In genomic region chr5:136623791-136624190, GRCm38 (mm10) we compare ENCODE assay signal across 15 mouse cellular contexts. TPM values are rescaled to one million over a fixed set of nuclear protein-coding genes. Genes with fewer than 3 reads are reported as not detected.
DNase-seq lines count a peak whose midpoint lies in the region; TF ChIP-seq lines count a peak whose summit lies in the region.
"Had no signal": no experiment of that assay in that cellular context is flagged by ENCODE, and none has a peak within 500 bp of the region (broad histone marks: within the 10 kb centered on the region; RNA-seq: fewer than 3 reads in every experiment).

No protein-coding gene starts in this region.

- no peaks in the 10 kb centered on the region for H3K9me3 ChIP-seq in MEL (replicated peaks; ENCODE audit: insufficient read depth, low read length)
- no peaks in the 10 kb centered on the region for H3K9me3 ChIP-seq in hindbrain, embryonic 10.5 days
- H3K9me3 ChIP-seq: embryonic facial prominence, embryonic 10.5 days; embryonic facial prominence, embryonic 13.5 days; forebrain, embryonic 12.5 days; forebrain, embryonic 15.5 days; G1E; heart, embryonic 12.5 days; heart, embryonic 15.5 days had no signal

- TF ChIP-seq CTCF in MEL (IDR thresholded peaks at IDR 0.05 in 2 of 3, conservative IDR thresholded peaks at IDR 0.05 in 1 of 3; ENCODE audit: control insufficient read depth in 1 of 3, insufficient read depth in 1 of 3, low read depth in 2 of 3, low read length in 3 of 3, poor library complexity in 1 of 3, severe bottlenecking in 1 of 3) = no peak
- TF ChIP-seq CTCF in thymus, adult 2 months (IDR thresholded peaks at IDR 0.05; ENCODE audit: borderline replicate concordance, control insufficient read depth, extremely low read depth, insufficient read depth, low read length, poor library complexity) = no peak

- TF ChIP-seq RAD21 in MEL (IDR thresholded peaks at IDR 0.05; ENCODE audit: low read depth, low read length) = no peak

- peaks cover 0 to 62% of the 10 kb centered on the region in 2 experiments; a peak in 2 of 4 replicates for H3K36me3 ChIP-seq in MEL (ENCODE audit: control insufficient read depth in 1 of 2, insufficient read depth in 2 of 2, low read length in 2 of 2)
- H3K36me3 ChIP-seq in thymus, adult 2 months (ENCODE audit: control insufficient read depth, insufficient read depth, low read length) = no peaks in the 10 kb centered on the region
- no peaks in the 10 kb centered on the region for H3K36me3 ChIP-seq in hindbrain, embryonic 10.5 days
- H3K36me3 ChIP-seq: embryonic facial prominence, embryonic 10.5 days; embryonic facial prominence, embryonic 13.5 days; forebrain, embryonic 12.5 days; forebrain, embryonic 15.5 days; G1E; heart, embryonic 12.5 days; heart, embryonic 15.5 days had no signal

- WGBS in thymus, adult 2 months = 28% methylated on average over 6 of the region's 6 CpGs
- WGBS in hindbrain, embryonic 10.5 days = 69% methylated on average over 6 of the region's 6 CpGs

- no peak for DNase-seq in MEL (ENCODE audit: low read depth, low spot score)
- DNase-seq in thymus, adult 2 months = peak; percentile 34
- peak; percentile 45 for DNase-seq in thymus, postnatal 25 days
- no peak for DNase-seq in kidney, postnatal 10 days
- no peak for DNase-seq in hindbrain, embryonic 10.5 days (ENCODE audit: low spot score)
- no peak for DNase-seq in cerebellum, postnatal 36 days

- H3K4me1 ChIP-seq in MEL (ENCODE audit: control insufficient read depth in 1 of 2, insufficient read depth in 2 of 2, low read length in 2 of 2) = peaks cover 38 to 74% of the 10 kb centered on the region in 2 experiments
- H3K4me1 ChIP-seq in thymus, adult 2 months (replicated peaks; ENCODE audit: control insufficient read depth, insufficient read depth, low read length) = peaks cover 84% of the 10 kb centered on the region
- peaks cover 22% of the 10 kb centered on the region for H3K4me1 ChIP-seq in hindbrain, embryonic 10.5 days (replicated peaks)

- no peak; a peak in 1 of 4 replicates for TF ChIP-seq EP300 in MEL (IDR thresholded peaks at IDR 0.05; ENCODE audit: low read depth in 1 of 2, low read length in 2 of 2)

- peak overlapping the region; percentile 99 for H3K27ac ChIP-seq in MEL (ENCODE audit: control insufficient read depth, low read depth, low read length)
- H3K27ac ChIP-seq in thymus, adult 2 months (ENCODE audit: control insufficient read depth, insufficient read depth, low read length) = peak overlapping the region; percentile 99
- H3K27ac ChIP-seq in hindbrain, embryonic 10.5 days = no peak overlapping the region
- H3K27ac ChIP-seq: forebrain, embryonic 12.5 days; forebrain, embryonic 15.5 days; hindbrain, embryonic 14.5 days; hindbrain, postnatal 0 days had no signal

- H3K27me3 ChIP-seq in MEL (ENCODE audit: control insufficient read depth in 1 of 2, insufficient read depth in 2 of 2, low read length in 2 of 2) = no peaks in the 10 kb centered on the region
- no peaks in the 10 kb centered on the region for H3K27me3 ChIP-seq in thymus, adult 2 months (ENCODE audit: control insufficient read depth, insufficient read depth, low read length)
- peaks cover 58% of the 10 kb centered on the region for H3K27me3 ChIP-seq in hindbrain, embryonic 10.5 days (ENCODE audit: insufficient read depth, poor library complexity, severe bottlenecking)

- peaks cover 4% of the 10 kb centered on the region; the same call in 1 of the 2 replicates for H3K79me2 ChIP-seq in MEL (ENCODE audit: control insufficient read depth, insufficient read depth, low read length, poor library complexity)

- no peak for TF ChIP-seq POLR2A in MEL (IDR thresholded peaks at IDR 0.05; ENCODE audit: control insufficient read depth in 1 of 2, insufficient read depth in 1 of 2, low read depth in 1 of 2, low read length in 2 of 2, poor library complexity in 1 of 2)
- TF ChIP-seq POLR2A in thymus, adult 2 months (IDR thresholded peaks at IDR 0.05; ENCODE audit: control insufficient read depth, extremely low read depth, insufficient read depth, low read length, poor library complexity) = no peak

- peak overlapping the region; percentile 87 for H3K9ac ChIP-seq in MEL (ENCODE audit: control insufficient read depth, low read depth, low read length, poor library complexity, severe bottlenecking)

- peak overlapping the region; percentile 33 to 58; a peak in 3 of 4 replicates for H3K4me3 ChIP-seq in MEL (ENCODE audit: control insufficient read depth in 1 of 2, insufficient read depth in 1 of 2, low read depth in 2 of 2, low read length in 2 of 2)
- H3K4me3 ChIP-seq in thymus, adult 2 months (ENCODE audit: control insufficient read depth, insufficient read depth, low read length) = no peak overlapping the region
- no peak overlapping the region for H3K4me3 ChIP-seq in hindbrain, embryonic 10.5 days

TF ChIP-seq in MEL, 35 proteins besides CTCF, POLR2A, EP300 and RAD21:
- no peak for TF ChIP-seq POLR2AphosphoS2 (IDR thresholded peaks at IDR 0.05; ENCODE audit: low read length)
- no peak for TF ChIP-seq JUND (IDR thresholded peaks at IDR 0.05; ENCODE audit: low read depth, low read length)
- TF ChIP-seq GATA1 (IDR thresholded peaks at IDR 0.05; ENCODE audit: low read depth, low read length) = 0 out of 2 replicates have a peak, but pooled peaks have one; percentile 22
- peak; percentile 87; the same call in 1 of the 2 replicates for TF ChIP-seq CHD1 (IDR thresholded peaks at IDR 0.05; ENCODE audit: low read depth, low read length)
- no peak for TF ChIP-seq GABPA (IDR thresholded peaks at IDR 0.05; ENCODE audit: low read depth, low read length)
- no peak for TF ChIP-seq MAFK (IDR thresholded peaks at IDR 0.05; ENCODE audit: borderline replicate concordance, low read depth, low read length)
- no peak for TF ChIP-seq MYB (IDR thresholded peaks at IDR 0.05; ENCODE audit: low read depth, low read length)
- TF ChIP-seq CHD2 (IDR thresholded peaks at IDR 0.05; ENCODE audit: low read length) = no peak
- no peak for TF ChIP-seq ZMIZ1 (IDR thresholded peaks at IDR 0.05; ENCODE audit: low read depth, low read length)
- peak; percentile 13; the same call in 1 of the 2 replicates for TF ChIP-seq MXI1 (IDR thresholded peaks at IDR 0.05; ENCODE audit: low read depth, low read length)
- no peak for TF ChIP-seq ZC3H11A (IDR thresholded peaks at IDR 0.05; ENCODE audit: low read depth, low read length)

RNA-seq across cellular contexts. Expression of gene Cux1, which starts 56.5 kb away (rescaled TPM):
- 70.4 and 71.1 TPM in 2 replicates for total RNA-seq in MEL (2012; rRNA removed)
- 100 to 1,000 TPM in 1 of 2 experiments, not detected in 1; 104 TPM for polyA plus RNA-seq in MEL (2012; ENCODE audit: insufficient read depth in 1 of 2, insufficient read length in 2 of 2, low read depth in 1 of 2, low replicate concordance in 2 of 2, missing spikeins in 1 of 2)
- polyA plus RNA-seq in thymus, adult 2 months (2012; rRNA removed) = 164 and 205 TPM in 2 replicates
- 90.5 and 109 TPM in 2 replicates for polyA plus RNA-seq in hindbrain, embryonic 10.5 days (2016; fragmentation: Nextera tagmentation; extraction: Ambion mirVana)

Comparison
In these comparisons a context has a peak if more than half of its experiments do, and no peak if none do; other contexts are left out.
1. DNase-seq: peak in thymus, adult 2 months (single experiment) and thymus, postnatal 25 days (single experiment); none in MEL (single experiment), kidney, postnatal 10 days (single experiment), hindbrain, embryonic 10.5 days (single experiment) and cerebellum, postnatal 36 days (0 of 2).
2. H3K4me3 ChIP-seq: peak in MEL (2 of 2); none in thymus, adult 2 months (single experiment) and hindbrain, embryonic 10.5 days (single experiment).